Mouse (Mus musculus): ENCODE data around the gene Fahd2a.

The Fahd2a gene

GRCm38 (mm10) chr2:127433487-127434295, 10.7 kb downstream of the Fahd2a start:
- in situ Hi-C loops (cut with MboI; ENCODE audit: low sequenced_read_pairs) = no loop called here

GRCm38 (mm10) chr2:127430238-127430637, 14.1 kb downstream of the Fahd2a start:
- in situ Hi-C loops (cut with MboI; ENCODE audit: low sequenced_read_pairs) = no loop called here

- in situ Hi-C loops (cut with MboI; ENCODE audit: low sequenced_read_pairs) = loop anchor here (10.0 kb wide), 1 partner anchor 60 kb away; the partner anchor contains the start of gene Adra2b
Observed at GRCm38 (mm10) chr2:127424977-127425376, 19.4 kb downstream of the Fahd2a start, which contains the start of gene Gpat2. Gene Gpat2, plus strand, starts transcription at chr2:127425199.

DNA sequence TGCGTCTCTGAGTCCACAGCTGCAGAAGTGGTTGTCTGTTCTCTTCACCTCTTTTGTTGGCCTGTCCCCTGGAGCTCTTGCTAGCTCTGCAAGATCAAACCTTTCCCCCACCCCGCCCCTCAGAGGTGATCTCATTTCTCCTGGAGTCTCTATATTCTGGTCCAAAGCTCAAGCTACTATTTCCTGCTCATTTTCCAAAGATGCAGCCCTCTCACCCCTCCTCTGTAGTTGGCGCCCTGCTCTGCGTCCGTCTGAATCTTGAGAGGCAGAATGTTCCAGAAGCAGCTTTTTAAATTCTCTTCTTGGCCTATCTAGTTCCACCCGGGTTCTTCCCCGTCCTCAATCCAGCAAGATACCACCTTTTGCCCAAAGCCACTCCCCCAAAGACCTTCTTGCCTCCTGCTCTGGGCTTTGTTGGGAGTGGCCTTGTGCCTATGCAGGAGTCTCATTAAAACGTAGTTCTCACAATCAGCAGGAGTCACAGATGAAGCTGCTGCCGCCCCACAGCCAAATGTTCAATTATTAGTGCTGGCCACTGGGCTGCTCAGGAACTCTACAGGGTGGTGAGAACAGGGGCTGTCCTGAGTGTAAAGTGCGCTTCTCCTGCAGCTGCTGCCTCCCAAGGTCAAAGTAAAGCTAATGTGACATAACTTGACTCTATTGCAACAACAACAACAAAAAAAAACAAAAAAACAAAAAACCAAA, 25.9 kb downstream of the Fahd2a start:
- in situ Hi-C loops (cut with MboI; ENCODE audit: low sequenced_read_pairs) = no loop called here

DNA sequence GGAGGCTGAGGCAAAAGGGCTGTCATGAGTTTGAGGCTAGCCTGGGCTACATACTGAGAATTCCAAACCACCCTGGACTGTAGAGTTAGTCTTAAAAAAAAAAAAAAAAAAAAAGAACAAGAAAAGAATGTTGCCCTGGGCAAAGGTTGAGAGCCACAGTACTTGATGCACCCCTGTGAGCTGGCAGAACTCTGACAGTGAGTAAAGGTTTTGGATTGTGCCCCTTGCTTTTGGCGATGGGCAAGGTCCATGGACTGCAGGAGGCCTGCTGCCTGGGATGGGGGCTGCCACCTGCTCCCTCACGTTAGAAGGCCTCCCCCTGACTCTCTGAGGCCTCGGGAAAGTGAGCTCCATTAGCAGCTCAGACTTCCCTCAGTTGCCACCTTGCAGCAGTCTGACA, 27.7 kb downstream of the Fahd2a start:
- in situ Hi-C loops (cut with MboI; ENCODE audit: low sequenced_read_pairs) = no loop called here

DNA sequence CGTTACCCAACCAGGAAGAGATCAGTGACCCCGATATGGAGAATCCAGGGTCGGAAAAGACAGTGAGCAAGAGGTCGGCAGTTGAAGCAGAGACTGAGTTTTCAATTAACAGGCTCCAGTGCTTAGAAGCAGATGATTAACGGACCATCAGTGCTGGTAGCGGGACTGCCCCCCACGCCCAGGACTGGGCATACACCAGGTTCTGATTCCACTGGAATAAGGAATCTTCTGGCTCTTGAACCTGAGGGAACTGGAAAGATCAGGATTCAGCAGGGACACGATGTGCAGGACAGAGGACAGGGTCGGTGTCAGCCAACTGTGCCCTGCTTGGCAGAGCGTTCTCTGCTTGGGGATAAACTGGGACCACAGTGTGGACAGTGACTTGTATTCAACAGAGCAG, 28.6 kb downstream of the Fahd2a start:
- in situ Hi-C loops (cut with MboI; ENCODE audit: low sequenced_read_pairs) = no loop called here

DNA sequence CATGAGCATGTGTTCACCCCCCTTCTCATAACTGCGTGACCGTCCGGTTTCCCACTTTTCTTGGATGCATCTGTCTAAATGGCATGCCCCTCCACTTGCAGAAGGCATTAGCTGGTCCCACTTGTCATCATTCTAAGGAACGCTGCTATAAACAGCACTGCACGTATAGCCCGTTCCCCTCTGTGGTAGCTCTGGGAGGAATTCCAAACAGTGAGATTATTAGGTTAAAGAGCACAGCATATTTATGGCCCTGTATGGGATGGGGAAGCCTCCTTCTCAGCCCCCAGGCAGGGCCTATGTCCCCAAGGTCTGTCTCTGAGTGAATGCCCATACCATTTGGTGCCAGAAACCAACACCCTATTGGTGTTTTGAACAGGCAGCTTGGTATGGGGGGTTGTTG, 33.2 kb downstream of the Fahd2a start:
- in situ Hi-C loops (cut with MboI; ENCODE audit: low sequenced_read_pairs) = no loop called here

DNA sequence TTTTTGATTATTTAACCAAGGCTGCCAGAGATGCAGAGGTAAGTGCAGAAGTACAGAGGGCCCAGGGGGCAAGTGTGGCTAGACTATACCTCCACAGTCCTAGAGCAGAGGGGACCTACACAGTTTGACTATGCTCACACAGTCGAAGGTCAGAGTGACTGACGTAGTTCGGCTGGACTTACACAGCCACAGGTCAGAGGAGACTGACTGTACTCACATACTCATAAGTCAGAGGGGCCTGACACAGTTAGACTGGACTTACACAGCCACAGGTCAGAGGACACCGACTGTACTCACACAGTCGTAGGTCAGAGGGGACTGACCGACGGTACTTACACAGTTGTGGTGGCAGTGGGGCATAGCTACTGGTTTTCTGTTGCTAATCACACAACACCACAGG, 45.6 kb downstream of the Fahd2a start:
- in situ Hi-C loops (cut with MboI; ENCODE audit: low sequenced_read_pairs) = no loop called here

DNA sequence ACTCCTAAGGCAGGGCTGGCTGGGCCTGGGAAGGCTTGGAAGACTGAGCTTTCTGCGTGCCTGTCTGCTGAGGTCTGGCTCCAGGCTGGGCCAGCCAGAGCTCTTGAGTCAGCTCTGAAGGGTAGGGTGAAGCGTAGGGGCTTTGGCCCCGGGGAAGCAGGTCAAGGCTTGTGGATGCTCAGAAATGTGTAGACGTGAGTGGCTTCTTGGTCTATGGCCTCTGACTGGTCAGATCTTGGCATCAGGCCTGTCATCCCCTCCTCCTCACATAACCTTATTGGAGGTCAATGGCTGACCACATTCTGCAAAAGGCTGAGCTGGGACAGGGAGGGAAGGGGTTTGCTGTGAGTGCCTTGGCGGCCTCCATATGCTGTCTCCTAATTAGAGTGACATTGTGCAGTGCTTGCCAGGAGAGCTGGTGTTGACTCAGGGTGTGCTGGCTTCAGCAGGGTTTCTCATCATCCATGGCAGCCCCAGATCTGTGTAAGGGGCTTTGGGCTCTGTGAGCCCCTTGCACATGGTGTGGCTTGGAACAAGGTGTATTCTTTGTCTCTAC, 49.7 kb downstream of the Fahd2a start:
- in situ Hi-C loops (cut with MboI; ENCODE audit: low sequenced_read_pairs) = no loop called here

DNA sequence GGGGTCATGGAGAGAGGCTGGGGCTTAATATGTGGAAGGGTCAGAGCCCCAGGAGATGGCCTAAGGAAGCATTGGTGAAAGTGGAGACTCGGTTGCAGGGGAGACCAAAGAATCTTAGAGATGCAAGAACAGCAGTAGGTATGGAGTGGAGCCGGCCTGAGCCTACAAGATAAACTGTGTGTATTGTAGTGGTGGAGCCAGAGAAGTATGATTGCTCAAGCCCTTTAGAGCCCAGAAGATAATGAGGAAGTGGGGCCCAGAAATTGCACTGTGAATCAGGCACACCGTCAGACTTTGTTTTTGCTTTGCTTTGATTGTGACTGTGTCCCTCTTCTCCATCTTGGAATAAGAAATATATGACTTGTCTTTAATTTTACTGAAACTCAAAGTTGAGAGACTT, 53.0 kb downstream of the Fahd2a start:
- in situ Hi-C loops (cut with MboI; ENCODE audit: low sequenced_read_pairs) = no loop called here

GRCm38 (mm10) chr2:127390846-127391245, 53.5 kb downstream of the Fahd2a start:
- in situ Hi-C loops (cut with MboI; ENCODE audit: low sequenced_read_pairs) = no loop called here

GRCm38 (mm10) chr2:127390352-127390751, 54.0 kb downstream of the Fahd2a start:
- in situ Hi-C loops (cut with MboI; ENCODE audit: low sequenced_read_pairs) = no loop called here

GRCm38 (mm10) chr2:127387521-127387920, 56.8 kb downstream of the Fahd2a start:
- in situ Hi-C loops (cut with MboI; ENCODE audit: low sequenced_read_pairs) = no loop called here

All from CH12F3 (cell line).